Mouse (Mus musculus) spleen, postnatal 14 days (tissue): ENCODE results near the gene Rgl1.
"Not testable (repeated sequence)": the region's sequence is repeated elsewhere in the genome, so short reads cannot be mapped to it uniquely, and the experiment has no call there.

Experiments
- DNase-seq, 2 experiments: peaks; one replicate each; pipeline ENCODE4 v3.0.0; 2021 to 2022; ENCODE audit warnings: low spot score in 2 of 2

The Rgl1 gene

GRCm38 (mm10) chr1:152659961-152660360 lies 106.2 kb downstream of the Rgl1 start:
- DNase-seq = no peak

DNA sequence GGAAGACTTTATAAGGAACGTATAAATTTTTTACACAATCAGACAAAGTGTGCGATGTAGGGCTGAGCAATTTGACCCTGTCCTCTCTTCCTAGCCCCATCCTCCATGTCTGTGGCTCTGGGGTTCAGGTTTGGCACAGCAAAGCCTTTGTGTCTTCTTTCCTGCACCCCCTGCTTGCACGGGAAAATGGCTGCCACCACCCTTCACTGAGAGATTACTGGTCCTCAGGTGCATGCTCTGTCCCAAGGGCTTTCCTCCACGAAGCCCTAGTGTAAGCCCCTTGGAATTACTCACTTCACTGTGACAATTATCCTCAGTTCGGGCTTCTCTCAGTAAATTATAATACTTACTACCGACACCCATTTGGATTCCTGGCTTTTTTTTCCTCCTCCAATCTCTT lies 109.5 kb downstream of the Rgl1 start:
- no peak for DNase-seq

GRCm38 (mm10) chr1:152654851-152655250 lies 111.3 kb downstream of the Rgl1 start:
- no peak for DNase-seq

DNA sequence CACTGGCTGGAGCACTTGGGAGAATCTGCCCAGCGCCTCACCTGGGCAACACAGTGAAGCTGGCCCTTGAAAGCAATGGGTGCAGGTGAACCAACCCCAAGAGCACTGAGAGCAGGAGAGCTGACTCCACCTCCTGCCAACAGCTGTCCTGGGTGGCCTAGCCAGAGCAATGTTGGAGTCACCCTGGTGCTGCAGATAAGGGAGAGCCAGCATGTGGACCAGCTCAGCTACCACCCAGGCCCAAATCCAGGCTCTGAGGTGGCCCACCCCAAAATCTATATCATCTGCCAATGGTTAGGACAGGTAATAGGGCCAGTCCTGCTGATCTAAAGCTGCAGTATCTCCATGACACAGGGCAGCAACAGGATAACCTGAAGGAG lies 114.7 kb downstream of the Rgl1 start:
- no peak for DNase-seq

- no peak for DNase-seq
Measured at GRCm38 (mm10) chr1:152650856-152651494, 115.2 kb downstream of the Rgl1 start.

GRCm38 (mm10) chr1:152648052-152648451 lies 118.1 kb downstream of the Rgl1 start:
- no peak for DNase-seq

- not testable (repeated sequence) for DNase-seq
Measured at GRCm38 (mm10) chr1:152642207-152642606, 123.9 kb downstream of the Rgl1 start.

DNA sequence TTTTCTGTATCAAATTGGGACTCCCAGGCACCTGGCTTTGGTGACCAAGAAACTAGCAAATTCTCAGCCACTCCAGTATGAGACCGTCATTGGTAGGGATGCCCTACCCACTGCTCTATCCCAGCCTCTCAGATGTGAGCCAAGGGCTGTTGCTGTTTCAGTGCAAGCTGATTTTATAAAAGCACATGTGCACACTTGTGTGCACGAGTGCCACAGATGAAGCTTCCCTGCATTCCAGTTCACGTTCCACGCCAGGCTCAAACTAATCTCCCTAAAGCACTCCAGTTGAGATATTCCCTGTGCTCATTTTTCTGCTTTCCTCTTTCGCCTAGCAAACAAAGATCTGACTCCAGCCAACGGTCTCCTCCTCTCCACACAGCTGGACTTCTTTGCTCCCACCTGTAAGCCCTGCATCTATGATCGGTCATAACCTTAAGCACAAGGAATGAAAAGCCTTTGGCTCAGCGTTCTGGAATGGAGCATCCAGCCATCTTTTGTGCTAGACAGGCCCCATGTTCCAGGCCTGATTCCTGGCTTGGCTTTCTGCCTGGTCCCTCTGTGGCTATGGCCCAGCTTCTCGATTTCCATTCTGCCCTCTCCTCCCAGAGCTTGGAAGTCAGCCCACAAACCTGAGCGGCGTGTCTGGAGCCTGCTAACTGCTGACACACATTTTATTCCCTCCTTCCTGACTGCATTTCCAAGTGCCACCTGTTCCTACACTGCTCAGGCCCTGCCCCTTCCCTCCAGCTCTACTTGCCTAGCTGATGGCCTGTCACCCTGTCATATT lies 125.8 kb downstream of the Rgl1 start:
- DNase-seq = no peak

- DNase-seq = no peak
Measured at GRCm38 (mm10) chr1:152639344-152639743, 126.8 kb downstream of the Rgl1 start.

- no peak for DNase-seq
Measured at GRCm38 (mm10) chr1:152634638-152635037, 131.5 kb downstream of the Rgl1 start.

GRCm38 (mm10) chr1:152629780-152630179 lies 136.4 kb downstream of the Rgl1 start:
- DNase-seq = no peak

GRCm38 (mm10) chr1:152625651-152626050 lies 140.5 kb downstream of the Rgl1 start:
- no peak for DNase-seq

DNA sequence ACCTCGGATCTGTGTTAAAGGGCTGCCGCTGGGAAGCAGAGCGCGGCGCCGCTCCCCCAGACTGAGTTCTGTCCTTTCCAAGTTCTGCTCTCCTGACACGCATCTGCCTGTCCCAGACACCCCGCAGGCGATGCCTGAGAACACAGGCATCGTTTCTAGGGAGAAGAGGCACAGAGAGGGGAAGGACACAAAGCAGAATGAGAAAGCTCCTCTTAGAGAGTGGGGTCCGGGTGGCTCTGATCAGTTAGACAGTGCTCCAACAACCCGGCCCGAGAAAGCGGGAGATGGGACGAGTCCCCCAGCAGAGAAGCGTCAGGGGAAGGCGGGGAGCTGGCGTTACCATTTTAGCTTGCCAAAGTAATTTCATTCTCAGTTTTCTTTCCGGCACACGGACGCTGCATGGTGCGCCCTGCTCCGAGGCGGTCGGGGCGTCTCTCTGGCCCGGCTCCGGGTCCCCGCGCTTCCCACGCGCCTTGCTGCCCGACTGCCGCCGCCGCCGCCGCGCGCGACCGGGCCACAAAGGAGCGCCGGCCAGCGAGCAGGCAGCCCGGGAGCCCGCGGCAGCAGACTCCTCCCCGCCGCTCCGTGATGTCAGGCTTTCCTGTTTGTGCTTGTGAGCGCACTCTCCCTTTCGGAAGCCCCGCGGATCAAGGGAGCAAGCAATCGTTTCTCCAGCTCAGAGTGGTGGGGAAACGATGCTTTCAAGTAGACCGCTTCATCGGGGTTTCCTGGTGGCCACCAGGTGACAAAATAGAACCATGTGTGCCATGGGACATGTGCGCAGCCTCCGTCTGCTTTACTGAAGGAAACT lies 141.3 kb downstream of the Rgl1 start:
- DNase-seq = peak in 1 of 2 experiments; percentile 28

DNA sequence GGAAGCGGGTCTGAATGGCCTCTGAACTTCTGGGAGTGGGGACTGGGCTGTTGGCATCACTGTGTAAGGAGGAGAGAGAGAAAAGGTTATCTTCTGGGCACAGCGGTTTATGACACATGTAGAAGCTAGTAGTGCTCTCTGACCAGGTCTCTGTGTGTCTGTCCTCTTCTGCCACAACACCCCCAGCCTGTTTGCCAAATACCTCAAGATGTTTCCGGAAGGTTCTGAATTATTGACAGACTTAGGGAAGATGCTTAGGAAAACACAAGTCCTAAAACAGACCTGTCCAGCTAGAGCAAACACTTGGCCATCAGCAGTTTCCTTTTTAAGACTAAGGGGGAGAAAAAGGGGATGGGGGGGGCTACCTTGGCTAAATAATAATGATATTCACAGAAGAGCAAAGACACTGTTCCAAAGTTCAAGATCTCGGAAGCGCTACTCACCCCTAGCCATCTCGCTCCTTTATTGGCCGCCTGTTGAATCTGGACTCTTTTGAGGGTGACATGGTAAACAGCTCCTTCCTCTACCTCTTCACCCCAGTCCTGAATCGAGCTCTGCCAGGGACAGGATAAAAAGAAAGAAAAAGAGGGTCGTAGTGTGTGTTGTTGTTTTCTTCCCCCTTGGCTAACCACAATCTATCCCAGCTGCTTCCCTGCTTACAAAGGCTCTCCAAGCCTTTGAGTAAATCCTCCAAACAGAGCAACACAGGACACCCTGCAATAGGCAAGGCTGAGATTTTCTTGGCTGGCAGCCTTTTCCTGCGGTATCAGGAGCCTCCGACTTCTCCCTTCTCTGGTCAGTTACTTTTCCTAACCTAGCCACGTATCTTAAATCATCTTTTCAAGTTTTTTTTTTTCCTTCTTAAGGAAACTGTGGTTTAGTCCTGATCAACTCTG lies 142.5 kb downstream of the Rgl1 start:
- DNase-seq = no peak

- DNase-seq = no peak
Measured at GRCm38 (mm10) chr1:152622765-152623211, 143.4 kb downstream of the Rgl1 start.

GRCm38 (mm10) chr1:152621624-152622023 lies 144.5 kb downstream of the Rgl1 start:
- no peak for DNase-seq

GRCm38 (mm10) chr1:152619396-152619795 lies 146.8 kb downstream of the Rgl1 start:
- DNase-seq = no peak

- DNase-seq = no peak
Measured at GRCm38 (mm10) chr1:152618896-152619295, 147.3 kb downstream of the Rgl1 start.

DNA sequence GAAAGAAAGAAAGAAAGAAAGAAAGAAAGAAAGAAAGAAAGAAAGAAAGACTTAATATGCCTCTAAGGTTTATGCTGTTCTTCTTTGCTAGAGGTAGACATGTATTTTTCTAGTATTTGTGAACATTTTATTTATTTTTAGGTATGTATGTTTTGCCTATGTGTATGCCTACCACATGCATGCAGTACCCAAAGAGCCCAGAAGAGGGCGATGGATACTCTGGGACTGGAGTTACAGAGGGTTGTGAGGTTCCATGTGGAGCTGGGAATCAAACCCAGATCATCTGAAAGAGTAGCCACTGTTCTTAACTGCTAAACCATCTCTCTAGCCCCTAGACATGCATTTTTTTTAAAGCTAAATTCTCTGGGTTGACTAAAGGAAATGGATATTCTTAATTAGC lies 147.8 kb downstream of the Rgl1 start:
- DNase-seq = no peak

- DNase-seq = no peak
Measured at GRCm38 (mm10) chr1:152617745-152618342, 148.3 kb downstream of the Rgl1 start.

- no peak for DNase-seq
Measured at GRCm38 (mm10) chr1:152616777-152617057, 149.4 kb downstream of the Rgl1 start.
